Mouse (Mus musculus) bone marrow, adult 2 months (tissue): ENCODE data around the gene Tigd4.

Experiments
- CTCF ChIP-seq: fragments of 200-500 bp; IDR thresholded peaks from 2 replicates; pipeline ENCODE4 v1.5.1; 2011; ENCODE audit warnings: low read length, control low read depth; ENCODE audit not compliant: control insufficient read depth, insufficient read depth
- POLR2A ChIP-seq: fragments of 200-500 bp; IDR thresholded peaks from 2 replicates; pipeline ENCODE4 v1.6.1; 2011; ENCODE audit warnings: low read depth, mild to moderate bottlenecking, control low read depth, low read length, borderline replicate concordance; ENCODE audit not compliant: control insufficient read depth

DNA sequence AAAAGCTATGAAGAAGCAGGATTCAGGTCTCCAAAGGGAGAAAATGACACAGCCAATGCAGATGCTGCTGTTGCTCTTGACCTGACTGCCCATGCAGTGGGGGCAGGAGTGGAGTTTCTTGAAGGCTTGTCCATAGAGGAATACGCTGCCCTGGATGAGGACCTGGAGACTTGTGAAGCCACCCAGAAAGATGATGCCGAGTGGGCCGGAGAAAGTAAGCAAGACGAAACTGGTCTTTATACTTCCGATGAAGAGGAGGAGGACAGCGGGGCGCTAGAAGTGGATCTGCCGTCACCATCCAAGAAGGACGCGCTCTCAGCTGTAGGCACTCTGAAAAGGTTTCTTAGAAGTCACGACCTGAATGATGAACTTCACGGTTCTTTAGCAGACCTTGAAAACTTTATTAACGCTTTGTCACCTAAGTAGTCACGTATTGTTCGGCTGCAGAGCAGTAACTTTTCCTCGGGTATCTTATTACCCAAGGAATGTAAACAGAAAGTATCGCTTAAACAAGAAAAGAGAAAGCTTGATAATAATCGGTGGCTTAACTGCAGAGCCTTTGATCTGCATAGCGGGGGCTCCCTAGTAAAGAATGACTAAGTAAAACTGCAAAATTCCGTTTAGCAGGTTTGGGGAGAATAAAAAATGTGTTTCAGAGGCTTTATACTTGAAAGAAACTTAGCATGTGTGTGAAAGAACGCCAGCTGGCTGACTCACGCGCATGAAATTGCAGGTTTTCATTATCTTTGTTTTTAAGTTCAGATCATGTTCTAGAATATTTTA lies 1.7 kb downstream of the Tigd4 start:
- TF ChIP-seq CTCF: no peak
- TF ChIP-seq POLR2A: no peak
